Mouse (Mus musculus) heart, postnatal 25 days (tissue): ENCODE data around the gene Jkamp. TPM values are rescaled to one million over a fixed set of nuclear protein-coding genes. Genes with fewer than 3 reads are reported as not detected.

Experiments used
- DNase-seq: peaks from one replicate; pipeline ENCODE4 v3.0.0; 2022; ENCODE audit warnings: low spot score
- intact Hi-C: fragments of 180-260 bp; cut with DNase I; formaldehyde crosslinking; loops from one replicate; pipeline ENCODE4 v1.15.1; 2025
- microRNA-seq: library from miRNA; unstranded; fragments of <30 nt; microRNA quantifications from one replicate; pipeline ENCODE4 v1.2.0, GENCODE M21; 2022
- total RNA-seq, 2 experiments: library from RNA; stranded (reverse); gene quantifications; 2 replicates each; pipeline ENCODE4 v1.2.3; 2021

Jkamp gene
- total RNA-seq, 2 experiments from 2014 or later: 21.1 to 21.3 TPM

GRCm38 (mm10) chr12:72084261-72085023 lies 947 bp upstream of the Jkamp start:
- DNase-seq: peak; percentile 31
- intact Hi-C loops: loop anchor here (10.0 kb wide), 2 partner anchors 450 to 680 kb away; partner anchors contain the start of gene Pcnx4

- DNase-seq: no peak
- intact Hi-C loops: loop anchor here (10.0 kb wide), 2 partner anchors 450 to 680 kb away; partner anchors contain the start of gene Pcnx4
These were observed 413 bp upstream of the Jkamp start for GRCm38 (mm10) chr12:72085024-72085328.

GRCm38 (mm10) chr12:72086166-72086825 lies 907 bp downstream of the Jkamp start:
- DNase-seq: no peak
- intact Hi-C loops: loop anchor here (10.0 kb wide), 2 partner anchors 449 to 679 kb away; partner anchors contain the start of gene Pcnx4

- no peak for DNase-seq
- intact Hi-C loops: loop anchor here (10.0 kb wide), 2 partner anchors 445 to 675 kb away; partner anchors contain the start of gene Pcnx4
These were observed 4.4 kb downstream of the Jkamp start for GRCm38 (mm10) chr12:72089802-72090201.

- intact Hi-C loops: no loop called here
- no peak for DNase-seq
These were observed 11.6 kb downstream of the Jkamp start for GRCm38 (mm10) chr12:72096966-72097365.

- intact Hi-C loops: loop anchor here (5.0 kb wide), 1 partner anchor 140 kb away; no protein-coding TSS in a partner anchor
- DNase-seq: no peak
These were observed 17.4 kb downstream of the Jkamp start for GRCm38 (mm10) chr12:72102776-72103175.

GRCm38 (mm10) chr12:72104027-72104426 lies 18.6 kb downstream of the Jkamp start:
- no peak for DNase-seq
- intact Hi-C loops: loop anchor here (2.0 to 5.0 kb wide), 2 partner anchors 138 to 323 kb away; no protein-coding TSS in a partner anchor

- peak; percentile 37 for DNase-seq
- intact Hi-C loops: loop anchor here (2.0 to 5.0 kb wide), 2 partner anchors 138 to 322 kb away; no protein-coding TSS in a partner anchor
These were observed 19.3 kb downstream of the Jkamp start for GRCm38 (mm10) chr12:72104525-72105281.

GRCm38 (mm10) chr12:72115126-72115525 lies 29.7 kb downstream of the Jkamp start:
- no peak for DNase-seq
- intact Hi-C loops: no loop called here

- intact Hi-C loops: no loop called here
- DNase-seq: no peak
These were observed 30.4 kb downstream of the Jkamp start for GRCm38 (mm10) chr12:72115686-72116345.

GRCm38 (mm10) chr12:72129203-72129602 lies 43.8 kb downstream of the Jkamp start:
- intact Hi-C loops: no loop called here
- DNase-seq: no peak

GRCm38 (mm10) chr12:72150786-72151185 lies 65.4 kb downstream of the Jkamp start:
- no peak for DNase-seq
- intact Hi-C loops: no loop called here

Small RNAs within 50 kb of the gene (microRNA-seq; reads per million reads assigned to microRNA genes)
- not detected for gene Gm24466

Other genes with a start within 250 kb of the Jkamp start
- under 1 TPM; 0.25 to 0.42 TPM for gene Gpr135, start 14.5 kb upstream of the Jkamp start, total RNA-seq
- gene L3hypdh, start 150 bp upstream of the Jkamp start, total RNA-seq: 1 to 10 TPM; 5.7 to 6.7 TPM
- gene Ccdc175, start 99.4 kb downstream of the Jkamp start, total RNA-seq: not detected